Mouse (Mus musculus): Measurements from ENCODE around the gene Mycl.

GRCm38 (mm10) chr4:122961589-122961988, 33.9 kb upstream of the Mycl start:
- TF ChIP-seq CTCF (IDR thresholded peaks at IDR 0.05; ENCODE audit: low read depth) (no peak), EP300 (IDR thresholded peaks at IDR 0.05; ENCODE audit: low read depth) (no peak)

Measured in liver, embryonic 14.5 days (tissue).